Mouse (Mus musculus) left cerebral cortex, adult 18-20 months (tissue): Measurements from ENCODE around the gene Cdk4. TPM values are rescaled to one million over a fixed set of nuclear protein-coding genes. Genes with fewer than 3 reads are reported as not detected.

Experiments
- DNase-seq, 2 experiments: peaks; one replicate each; pipeline ENCODE4 v3.0.0; 2021 to 2022; ENCODE audit warnings: low spot score in 2 of 2, mixed read lengths in 1 of 2
- total RNA-seq, 2 experiments: library from RNA; stranded (reverse); gene quantifications; 2 replicates each; pipeline ENCODE4 v1.2.3; 2021

Cdk4 gene
- total RNA-seq, 2 experiments from 2014 or later: 67.9 to 71.8 TPM

- DNase-seq: no peak
Measured at GRCm38 (mm10) chr10:127094382-127094802, 31.1 kb downstream of the Cdk4 start.

DNA sequence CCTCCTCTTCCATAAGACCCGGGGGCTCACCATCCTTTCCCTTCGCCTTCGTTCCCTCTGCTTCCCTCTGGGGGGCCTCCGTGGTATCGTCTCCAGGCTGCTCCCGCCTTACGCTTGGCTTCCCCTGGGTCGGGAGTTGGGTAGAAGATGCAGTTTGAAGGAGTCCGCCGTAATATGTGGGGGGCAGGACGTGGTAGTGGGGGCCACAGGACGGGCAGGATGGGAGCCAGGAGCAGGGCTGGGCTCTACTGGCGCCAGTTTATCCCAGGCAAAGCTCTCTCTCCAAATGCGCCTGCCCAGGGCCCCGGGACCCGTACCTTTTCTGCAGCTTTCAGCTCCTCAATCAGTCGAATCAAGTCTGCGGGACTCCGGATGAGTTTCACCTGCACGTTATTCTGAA lies 35.2 kb downstream of the Cdk4 start:
- no peak for DNase-seq

DNA sequence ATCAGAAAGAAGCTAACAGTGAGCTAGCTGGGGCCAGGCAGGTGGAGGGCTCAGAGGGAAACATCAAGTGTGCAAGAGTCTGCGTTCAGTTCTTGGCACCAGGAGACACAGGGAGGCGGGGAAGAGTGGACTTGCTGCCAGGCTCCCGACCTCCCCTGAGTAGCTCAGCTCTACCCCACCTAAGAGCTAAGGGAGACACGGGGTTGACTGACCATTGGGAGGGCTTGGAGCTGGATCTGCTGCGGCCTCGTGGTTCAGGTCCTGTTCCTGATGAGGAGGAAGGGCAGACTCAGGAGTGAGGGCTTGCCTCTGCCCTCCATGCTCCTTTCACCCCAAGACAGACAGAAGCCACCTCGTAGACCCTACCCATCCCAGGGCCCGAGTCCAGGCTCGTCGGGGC lies 35.9 kb downstream of the Cdk4 start:
- no peak for DNase-seq

DNA sequence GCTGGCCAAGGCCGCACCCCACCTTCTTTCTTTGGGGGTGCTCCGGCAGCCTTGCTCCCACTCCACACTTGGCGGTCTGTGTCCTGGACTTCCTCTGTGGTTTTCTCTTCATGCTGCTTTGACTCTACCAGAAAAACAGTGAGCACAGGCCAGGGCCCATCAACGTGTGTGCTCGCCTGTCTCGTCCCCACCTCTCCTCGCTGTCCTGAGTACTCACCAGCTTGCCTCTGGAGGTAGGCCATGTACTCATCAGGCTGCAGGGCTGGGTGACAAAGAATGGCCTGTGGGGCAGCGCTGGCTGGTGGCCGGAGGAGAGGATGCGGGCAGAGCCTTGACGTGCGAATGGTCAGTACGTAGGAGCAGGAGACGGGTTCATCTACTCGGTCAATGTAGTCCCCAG lies 36.5 kb downstream of the Cdk4 start:
- DNase-seq: no peak

DNA sequence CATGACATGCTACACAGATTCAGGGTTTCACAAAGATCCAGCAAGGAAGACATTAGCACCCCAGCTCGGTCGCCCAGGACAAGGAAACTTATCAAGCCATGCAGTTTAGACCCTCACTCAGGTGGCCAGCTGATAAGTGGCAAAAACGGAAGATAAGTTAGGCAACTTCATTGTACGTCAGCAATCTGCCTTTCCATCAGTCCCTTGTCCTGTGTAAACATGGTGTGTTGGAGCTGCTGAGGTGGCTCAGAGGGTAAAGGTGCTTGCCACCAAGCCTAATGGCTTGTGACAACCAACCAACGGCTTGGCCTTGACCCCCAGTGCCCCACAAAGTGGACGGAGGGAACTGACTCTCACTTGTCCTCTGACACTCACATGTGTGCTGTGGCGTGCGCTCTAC lies 37.1 kb downstream of the Cdk4 start:
- no peak for DNase-seq

DNA sequence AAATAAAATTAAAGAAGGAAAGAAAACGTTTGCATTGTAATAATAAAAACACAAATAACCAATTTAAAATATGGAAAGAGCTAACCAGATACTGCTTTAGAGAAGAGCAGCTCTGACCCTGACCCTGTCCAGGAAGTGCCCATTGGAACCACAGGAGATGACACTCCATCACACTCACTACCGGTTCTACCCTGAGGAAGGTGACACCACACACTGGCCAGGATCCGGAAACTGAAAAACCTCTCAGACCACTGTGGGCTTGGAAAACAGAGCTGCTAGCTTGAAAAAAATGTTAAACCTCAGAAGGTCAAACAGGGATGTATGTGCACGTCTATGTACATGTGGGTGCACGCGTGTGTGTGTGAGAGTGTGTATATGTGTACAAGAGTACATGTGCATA lies 37.8 kb downstream of the Cdk4 start:
- no peak for DNase-seq

DNA sequence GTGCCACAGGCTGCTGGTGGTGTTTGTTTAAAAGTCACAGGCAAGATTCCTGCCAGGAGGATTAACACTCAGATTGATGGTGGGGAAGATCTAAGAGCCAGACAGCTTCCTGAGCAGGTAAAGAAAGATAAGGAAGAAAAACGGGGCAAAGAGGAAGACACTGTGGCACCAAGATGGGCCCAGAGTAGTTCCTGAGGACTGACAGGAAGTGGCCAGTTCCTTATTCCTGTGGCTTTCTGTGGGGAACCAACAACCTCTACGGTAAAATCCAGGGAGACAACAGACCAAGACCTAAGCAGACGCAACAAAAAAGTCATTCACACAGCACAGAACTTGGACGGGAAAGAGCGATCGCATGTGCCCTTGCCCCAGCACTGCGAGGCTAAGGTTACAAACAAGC lies 40.3 kb downstream of the Cdk4 start:
- DNase-seq: no peak

DNA sequence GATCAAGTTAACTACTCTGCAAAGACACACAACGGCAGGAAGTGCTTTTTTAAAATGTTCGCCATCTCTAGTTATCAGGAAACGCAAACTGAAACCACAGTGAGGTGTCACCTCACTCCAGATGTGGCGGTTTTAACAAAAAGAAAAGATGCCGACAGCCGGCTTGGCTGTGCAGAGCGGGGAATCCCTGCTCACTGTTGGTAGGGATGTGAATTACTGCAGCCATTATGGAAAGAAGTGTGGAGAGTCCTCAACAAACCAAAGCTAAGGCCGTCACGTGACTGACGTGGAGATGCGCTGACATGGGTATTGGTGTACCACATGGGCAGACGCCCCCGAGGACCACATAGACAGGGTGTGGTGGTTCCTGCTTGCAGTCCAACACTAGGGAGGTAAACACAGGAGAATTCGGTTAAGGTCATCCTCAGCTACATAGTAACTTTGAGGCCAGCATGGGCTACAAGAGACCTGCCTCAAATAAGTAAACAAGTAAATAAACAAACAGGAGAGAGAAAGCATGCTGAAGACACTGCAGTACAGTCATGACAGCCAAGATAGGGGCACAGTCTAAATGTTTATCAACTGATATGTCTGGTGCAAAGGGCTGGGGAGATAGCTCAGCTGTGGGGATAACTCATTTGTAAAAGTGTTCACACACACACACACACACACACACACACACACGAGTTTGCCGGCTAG lies 44.4 kb downstream of the Cdk4 start:
- no peak for DNase-seq

GRCm38 (mm10) chr10:127108262-127108583 lies 44.9 kb downstream of the Cdk4 start:
- DNase-seq: no peak

DNA sequence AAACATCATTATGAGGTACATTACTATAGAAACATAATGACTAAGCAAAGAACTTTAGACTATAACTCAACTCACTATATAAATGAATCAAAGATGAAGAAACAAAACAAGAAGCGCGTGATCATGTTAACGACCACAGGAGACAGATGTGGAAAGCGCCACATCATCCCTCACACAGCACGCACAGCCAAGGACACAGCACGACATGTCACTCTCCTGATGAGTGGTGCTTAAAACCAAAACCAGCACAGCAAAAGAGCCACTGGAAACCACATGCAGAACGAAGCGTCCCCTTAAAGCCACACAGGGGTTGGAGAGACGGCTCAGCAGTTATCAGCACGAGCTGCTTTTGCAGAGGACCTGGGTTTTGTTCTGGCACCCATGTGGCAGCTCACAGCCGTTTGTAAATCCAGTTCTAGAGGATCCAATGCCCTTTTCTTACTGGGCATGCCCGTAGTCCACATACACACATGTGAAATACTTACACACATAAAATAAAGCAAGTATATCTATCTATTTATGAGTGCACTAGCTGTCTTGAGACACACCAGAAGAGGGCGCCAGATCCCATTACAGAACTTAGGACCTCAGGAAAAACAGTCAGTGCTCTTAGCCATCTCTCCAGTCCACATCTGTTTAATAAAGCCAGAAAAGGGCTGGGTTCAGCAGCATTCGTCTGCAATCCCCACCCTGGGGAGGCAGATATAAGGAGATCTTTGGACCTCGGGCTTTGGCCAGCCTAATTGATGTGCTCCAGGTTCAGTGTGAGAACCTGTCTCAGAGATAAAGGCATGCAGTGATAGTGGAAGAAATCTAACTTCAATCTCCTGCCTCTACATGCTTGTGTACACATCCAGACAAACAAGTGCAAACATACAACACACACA lies 47.9 kb downstream of the Cdk4 start:
- no peak for DNase-seq

GRCm38 (mm10) chr10:127114408-127114807 lies 51.1 kb downstream of the Cdk4 start:
- DNase-seq: no peak

DNA sequence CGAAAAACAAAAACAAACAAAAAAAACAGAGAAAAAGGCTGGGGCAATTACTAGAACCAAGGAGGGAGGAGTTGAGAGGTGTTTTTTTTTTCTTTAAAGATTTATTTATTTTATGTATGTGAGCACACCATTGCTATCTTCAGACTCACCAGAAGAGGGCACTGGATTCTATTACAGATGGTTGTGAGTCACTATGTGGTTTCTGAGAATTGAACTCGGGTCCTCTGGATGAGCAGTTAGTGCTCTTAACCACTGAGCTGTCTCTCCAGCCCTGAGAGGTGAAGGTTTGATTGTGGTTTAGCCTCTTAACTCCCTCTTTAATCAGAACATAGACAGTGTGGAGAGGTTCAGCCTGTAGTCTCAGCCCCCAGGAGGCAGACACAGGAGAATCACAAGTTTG lies 51.7 kb downstream of the Cdk4 start:
- no peak for DNase-seq

Other genes starting within 250 kb of the Cdk4 start
- 10 to 100 TPM in 1 of 2 experiments, 1 to 10 TPM in 1; 8.9 to 11.6 TPM for gene Atp23, start 162.2 kb upstream of the Cdk4 start, total RNA-seq
- gene Ctdsp2, start 84.8 kb upstream of the Cdk4 start, total RNA-seq: 10 to 100 TPM; 81.2 to 83.8 TPM
- gene Avil, start 62.8 kb upstream of the Cdk4 start, total RNA-seq: under 1 TPM; 0.23 to 0.49 TPM
- 10 to 100 TPM; 26.6 to 30.1 TPM for gene Tsfm, start 32.7 kb upstream of the Cdk4 start, total RNA-seq
- 1 to 10 TPM; 9.4 to 10.0 TPM for gene Mettl1, start 22.1 kb upstream of the Cdk4 start, total RNA-seq
- under 1 TPM; 0.16 to 0.19 TPM for gene Eef1akmt3, start 22.0 kb upstream of the Cdk4 start, total RNA-seq
- under 1 TPM; 0.30 to 0.45 TPM for gene Cyp27b1, start 15.3 kb upstream of the Cdk4 start, total RNA-seq
- gene March9, start 3.4 kb upstream of the Cdk4 start, total RNA-seq: 10 to 100 TPM; 20.0 to 23.1 TPM
- gene Tspan31, start 6.7 kb downstream of the Cdk4 start, total RNA-seq: 10 to 100 TPM; 69.3 to 69.4 TPM
- gene Agap2, start 11.8 kb downstream of the Cdk4 start, total RNA-seq: 100 to 1,000 TPM; 594 to 629 TPM
- 100 to 1,000 TPM; 116 to 118 TPM for gene Os9, start 57.6 kb downstream of the Cdk4 start, total RNA-seq
- 100 to 1,000 TPM; 119 to 130 TPM for gene B4galnt1, start 101.7 kb downstream of the Cdk4 start, total RNA-seq
- 1 to 10 TPM; 4.3 to 4.6 TPM for gene Slc26a10, start 117.1 kb downstream of the Cdk4 start, total RNA-seq
- gene Arhgef25, start 126.5 kb downstream of the Cdk4 start, total RNA-seq: 100 to 1,000 TPM; 163 to 215 TPM
- gene Dtx3, start 132.2 kb downstream of the Cdk4 start, total RNA-seq: 100 to 1,000 TPM; 198 to 222 TPM
- gene Pip4k2c, start 148.1 kb downstream of the Cdk4 start, total RNA-seq: 100 to 1,000 TPM; 116 to 121 TPM
- gene Kif5a, start 199.8 kb downstream of the Cdk4 start, total RNA-seq: 1,000 to 10,000 TPM; 1,032 to 1,108 TPM
- 100 to 1,000 TPM; 260 TPM for gene Dctn2, start 202.8 kb downstream of the Cdk4 start, total RNA-seq
- gene Mbd6, start 225.5 kb downstream of the Cdk4 start, total RNA-seq: 10 to 100 TPM; 43.5 to 46.3 TPM
- 10 to 100 TPM; 53.3 to 57.9 TPM for gene Mars, start 248.3 kb downstream of the Cdk4 start, total RNA-seq